Mouse (Mus musculus) embryonic fibroblast, embryonic 13.5 days (primary cell): Measurements from ENCODE around the gene Polr1d.

Source experiments
- CTCF ChIP-seq: IDR thresholded peaks from 2 replicates; pipeline ENCODE4 v1.5.1; 2011; ENCODE audit warnings: mild to moderate bottlenecking, control low read depth, low read length, moderate library complexity, borderline replicate concordance; ENCODE audit not compliant: insufficient read depth
- POLR2A ChIP-seq: IDR thresholded peaks from 2 replicates; pipeline ENCODE4 v1.6.1; 2011; ENCODE audit warnings: low read depth, mild to moderate bottlenecking, control low read depth, low read length, moderate library complexity

DNA sequence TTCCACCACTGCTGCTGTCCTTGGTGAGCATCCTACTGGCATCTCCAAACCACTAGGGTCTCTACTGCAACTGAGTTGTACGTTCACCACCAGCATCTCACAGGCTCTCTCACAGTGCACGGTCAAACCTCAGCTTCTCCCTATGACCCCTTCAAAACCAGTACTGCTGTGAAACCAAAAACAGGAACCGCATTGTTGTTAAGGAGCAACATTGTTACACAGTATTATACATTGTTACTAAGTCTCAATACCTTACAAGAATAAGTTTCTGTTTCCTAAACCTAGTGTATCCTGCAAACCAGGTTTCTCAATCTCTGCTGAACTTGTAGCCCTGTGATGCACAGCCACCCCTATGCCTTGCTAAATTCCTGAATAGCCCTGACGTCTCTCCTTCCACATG, 51.0 kb downstream of the Polr1d start:
- no peak for TF ChIP-seq CTCF
- TF ChIP-seq POLR2A, result no peak
